Mouse (Mus musculus) lung, postnatal 0 days (tissue): ENCODE results near the gene Gpc5. TPM values are rescaled to one million over a fixed set of nuclear protein-coding genes. Genes with fewer than 3 reads are reported as not detected.
A peak's percentile ranks its signal among the peaks of the same experiment; 100 is the strongest.

Experiments used
- ATAC-seq: fragments of 200-750 bp; cut with Nextera tagmentation; 2 replicates; pipeline ENCODE4 v1.8.0; 2017; ENCODE audit warnings: moderate library complexity
- DNase-seq: peaks from one replicate; pipeline ENCODE4 v3.0.0-alpha.2; 2016; ENCODE audit warnings: low spot score
- H3K27ac ChIP-seq: fragments of 300-500 bp; sonication (generic); 2 replicates; pipeline ENCODE4 v1.5.1; 2014; ENCODE audit warnings: antibody characterized with exemption, mild to moderate bottlenecking, low read length, mixed read lengths
- H3K27me3 ChIP-seq: fragments of 300-500 bp; sonication (generic); replicated peaks from 2 replicates; pipeline ENCODE4 v1.6.1; 2014; ENCODE audit warnings: low read length, mixed read lengths; ENCODE audit not compliant: insufficient read depth
- H3K36me3 ChIP-seq: fragments of 300-500 bp; sonication (generic); 2 replicates; pipeline ENCODE4 v1.6.1; 2014; ENCODE audit warnings: low read length, mixed read lengths; ENCODE audit not compliant: insufficient read depth
- H3K4me1 ChIP-seq: fragments of 300-500 bp; sonication (generic); 2 replicates; pipeline ENCODE4 v1.6.1; 2014; ENCODE audit warnings: antibody characterized with exemption, low read depth, low read length, mixed read lengths; ENCODE audit not compliant: insufficient read depth
- H3K4me2 ChIP-seq: fragments of 300-500 bp; sonication (generic); replicated peaks from 2 replicates; pipeline ENCODE4 v1.6.1; 2014; ENCODE audit warnings: low read depth, mild to moderate bottlenecking, low read length, moderate library complexity, mixed read lengths
- H3K4me3 ChIP-seq: fragments of 300-500 bp; sonication (generic); 2 replicates; pipeline ENCODE4 v1.5.1; 2014; ENCODE audit warnings: low read depth, low read length
- H3K9ac ChIP-seq: fragments of 300-500 bp; sonication (generic); replicated peaks from 2 replicates; pipeline ENCODE4 v1.6.1; 2014; ENCODE audit warnings: low read depth, mild to moderate bottlenecking
- H3K9me3 ChIP-seq: fragments of 300-500 bp; sonication (generic); 2 replicates; pipeline ENCODE4 v1.6.1; 2016; ENCODE audit warnings: low read length, mixed read lengths
- CTCF ChIP-seq: IDR thresholded peaks from 2 replicates; pipeline ENCODE4 v1.5.1; 2016; ENCODE audit warnings: antibody characterized with exemption, mild to moderate bottlenecking
- EP300 ChIP-seq: IDR thresholded peaks from 2 replicates; pipeline ENCODE4 v1.6.1; 2016; ENCODE audit warnings: antibody characterized with exemption, mild to moderate bottlenecking, control low read depth
- WGBS: fragments of 180-500 bp; shearing (Covaris S2); extraction: QIAGEN DNeasy Blood & Tissue Kit; methylation state at CpG from one replicate; pipeline ENCODE4 v1.1.7; 2014; 5-methylcytosine and 5-hydroxymethylcytosine counted together
- polyA plus RNA-seq: library from polyadenylated mRNA; unstranded; fragments of >200 nt; fragmentation: Nextera tagmentation; extraction: Ambion mirVana; gene quantifications from 2 replicates; pipeline ENCODE4 v1.2.1, GENCODE M21; 2015

The Gpc5 gene
- polyA plus RNA-seq, 1 experiment from 2014 or later, result 0.16 TPM

DNA sequence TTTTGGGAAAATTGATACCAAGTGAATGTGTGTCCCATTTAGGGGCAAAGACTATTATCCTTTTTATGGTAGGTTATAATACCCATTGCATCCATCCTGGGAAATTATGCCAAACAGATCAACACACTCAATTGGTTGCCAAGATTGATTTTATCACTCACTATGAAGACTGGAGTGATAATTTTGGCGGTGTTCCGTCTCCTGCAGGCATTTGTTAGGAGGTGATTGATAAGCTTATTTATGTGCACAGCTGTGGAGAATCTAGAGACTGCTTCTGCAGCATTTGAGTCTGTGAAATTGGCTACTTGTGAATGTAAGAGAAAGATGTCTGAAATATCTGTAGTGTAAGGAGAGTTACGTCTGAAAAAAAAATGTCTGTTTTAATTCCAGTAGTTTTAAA lies 340.0 kb downstream of the Gpc5 start:
- no peak for ATAC-seq
- no peak for DNase-seq
- whole genome bisulfite sequencing, result 36% methylated on average over 3 of the region's 3 CpGs

DNA sequence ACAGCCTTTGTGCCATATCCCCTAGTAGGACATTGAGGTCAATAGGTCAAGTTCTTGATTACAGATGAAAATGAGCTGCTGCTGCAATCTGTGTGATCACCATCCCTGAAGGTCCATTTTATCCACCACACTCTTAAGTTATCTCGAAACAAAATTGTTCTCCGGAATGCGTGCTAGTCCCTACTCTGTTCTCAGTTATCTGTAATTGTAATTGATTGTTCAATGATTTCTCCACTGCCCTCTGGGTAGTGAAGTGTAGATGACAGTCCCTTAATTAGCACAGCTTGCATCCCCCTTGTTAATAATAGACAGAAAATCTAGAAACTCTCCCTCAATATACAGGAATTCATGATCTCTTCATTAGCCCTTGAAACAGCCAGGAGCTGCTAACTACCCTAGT lies 340.4 kb downstream of the Gpc5 start:
- no peak overlapping the region for H3K4me2 ChIP-seq
- H3K9me3 ChIP-seq, result no peaks in the 10 kb centered on the region
- ATAC-seq, result no peak
- 48% methylated on average over 3 of the region's 3 CpGs for WGBS
- no peaks in the 10 kb centered on the region for H3K27me3 ChIP-seq
- DNase-seq, result no peak
- H3K4me3 ChIP-seq, result no peak overlapping the region
- no peaks in the 10 kb centered on the region for H3K36me3 ChIP-seq
- no peak overlapping the region for H3K27ac ChIP-seq
- H3K4me1 ChIP-seq, result no peaks in the 10 kb centered on the region
- no peak overlapping the region for H3K9ac ChIP-seq
- TF ChIP-seq EP300 (no peak), CTCF (no peak)

More for the DNA sequence above, 340.0 kb downstream of the Gpc5 start:
- no peak overlapping the region for H3K4me2 ChIP-seq
- no peaks in the 10 kb centered on the region for H3K27me3 ChIP-seq
- TF ChIP-seq CTCF, result no peak
- TF ChIP-seq EP300, result no peak
- H3K27ac ChIP-seq, result no peak overlapping the region
- H3K4me1 ChIP-seq, result no peaks in the 10 kb centered on the region
- H3K36me3 ChIP-seq, result no peaks in the 10 kb centered on the region
- H3K4me3 ChIP-seq, result no peak overlapping the region
- no peak overlapping the region for H3K9ac ChIP-seq
- H3K9me3 ChIP-seq, result no peaks in the 10 kb centered on the region

DNA sequence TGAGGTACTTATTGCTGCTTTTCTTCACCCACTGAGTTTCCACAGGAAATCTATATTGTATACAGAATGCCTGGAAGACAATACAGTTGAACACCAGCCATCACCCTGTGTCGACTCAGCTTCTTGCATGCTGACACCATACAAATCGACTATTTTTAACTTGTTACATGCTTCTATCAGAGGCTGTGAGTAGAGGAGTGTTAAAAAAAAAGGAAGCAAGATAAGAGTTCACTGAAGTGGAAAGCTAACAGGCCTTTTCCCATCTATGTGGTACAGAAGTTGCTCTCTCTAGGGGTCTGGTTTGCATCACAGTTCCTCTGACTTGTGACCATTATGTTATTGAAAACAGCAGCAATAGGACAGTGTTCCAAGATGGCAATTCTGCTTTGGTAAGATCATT lies 344.6 kb downstream of the Gpc5 start:
- TF ChIP-seq CTCF (no peak), EP300 (no peak)
- DNase-seq (peak; percentile 8), ATAC-seq (no peak)
- Histone ChIP-seq H3K4me1 (no peaks in the 10 kb centered on the region), H3K4me3 (no peak overlapping the region), H3K4me2 (no peak overlapping the region), H3K9me3 (no peaks in the 10 kb centered on the region), H3K27ac (no peak overlapping the region), H3K9ac (no peak overlapping the region), H3K27me3 (no peaks in the 10 kb centered on the region), H3K36me3 (no peaks in the 10 kb centered on the region)
- WGBS, result 11% methylated on average over 2 of the region's 2 CpGs

DNA sequence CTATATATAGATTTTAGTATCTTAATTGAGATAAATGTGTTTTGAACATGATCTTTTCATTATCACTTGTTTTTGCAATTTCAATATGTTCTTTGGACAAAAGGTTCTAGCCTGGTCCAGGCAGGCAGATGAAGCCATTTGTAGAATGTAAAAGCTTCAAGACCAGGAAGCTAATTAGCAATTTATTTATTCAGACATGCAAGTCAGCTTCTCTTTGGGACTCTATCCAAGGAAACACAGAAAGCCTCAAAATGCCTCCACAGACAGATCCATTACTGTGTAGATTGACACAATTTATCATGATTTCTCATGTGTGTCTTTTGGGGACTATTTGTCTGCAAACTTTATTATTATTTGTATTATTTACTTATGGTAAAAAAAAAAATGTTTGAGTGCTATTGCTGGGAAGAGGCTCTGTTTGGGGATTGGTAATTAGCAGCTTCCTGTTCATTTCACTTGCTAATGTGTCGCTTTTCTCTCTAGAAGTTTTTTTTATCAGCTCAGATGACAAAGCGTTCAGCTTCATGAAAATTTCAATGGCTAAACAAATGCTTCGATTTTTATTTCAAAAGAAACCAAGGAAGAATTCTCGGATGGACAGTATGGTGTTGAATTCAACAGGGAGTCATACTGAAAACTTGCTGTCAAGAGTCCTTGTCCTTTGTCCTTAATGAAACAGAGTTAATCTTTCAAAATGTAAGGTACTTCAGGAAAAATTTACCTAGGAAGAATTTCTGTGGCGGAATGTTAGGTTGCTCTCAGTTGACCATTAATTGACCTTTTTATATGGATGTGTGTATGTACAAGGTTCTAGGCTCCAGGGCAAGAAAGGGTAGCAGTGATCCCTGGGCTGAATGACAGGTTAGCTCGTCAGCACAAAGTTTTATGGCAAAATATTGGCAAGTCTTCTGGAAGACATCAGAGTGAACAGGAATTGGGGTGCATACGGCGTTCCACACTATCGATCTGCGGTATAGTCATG lies 353.1 kb downstream of the Gpc5 start:
- Histone ChIP-seq H3K36me3 (no peaks in the 10 kb centered on the region), H3K9ac (no peak overlapping the region), H3K4me1 (no peaks in the 10 kb centered on the region), H3K4me3 (no peak overlapping the region), H3K27ac (no peak overlapping the region), H3K27me3 (no peaks in the 10 kb centered on the region), H3K4me2 (no peak overlapping the region), H3K9me3 (no peaks in the 10 kb centered on the region)
- 66% methylated on average over 10 of the region's 10 CpGs for WGBS
- no peak for DNase-seq
- TF ChIP-seq EP300 (no peak), CTCF (no peak)
- ATAC-seq, result no peak

DNA sequence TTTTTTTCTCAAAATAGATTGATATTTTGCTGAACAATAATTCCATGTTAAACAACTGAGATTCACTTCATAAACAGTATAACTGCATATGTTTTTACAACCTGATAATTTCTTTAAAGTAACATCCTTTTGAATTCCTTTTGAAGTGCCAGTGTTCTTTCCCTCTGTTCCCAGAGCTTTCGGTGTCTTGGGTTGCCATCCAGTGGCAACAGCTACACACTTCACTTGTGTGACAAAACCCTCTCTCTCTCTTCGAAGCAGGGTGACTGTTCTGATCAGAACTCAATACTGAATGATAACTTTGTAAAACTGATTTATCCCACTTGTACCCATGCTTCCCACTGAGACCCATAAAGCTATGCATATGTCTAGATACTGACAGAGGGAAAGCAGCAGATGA lies 358.9 kb downstream of the Gpc5 start:
- H3K9ac ChIP-seq, result no peak overlapping the region
- no peak overlapping the region for H3K27ac ChIP-seq
- H3K27me3 ChIP-seq, result no peaks in the 10 kb centered on the region
- H3K4me2 ChIP-seq, result no peak overlapping the region
- no peaks in the 10 kb centered on the region for H3K36me3 ChIP-seq
- no peaks in the 10 kb centered on the region for H3K4me1 ChIP-seq
- H3K9me3 ChIP-seq, result no peaks in the 10 kb centered on the region
- no peak overlapping the region for H3K4me3 ChIP-seq
- TF ChIP-seq EP300, result no peak
- no peak for TF ChIP-seq CTCF
- DNase-seq, result no peak
- ATAC-seq, result no peak
- 55% methylated on average over 2 of the region's 2 CpGs for WGBS

DNA sequence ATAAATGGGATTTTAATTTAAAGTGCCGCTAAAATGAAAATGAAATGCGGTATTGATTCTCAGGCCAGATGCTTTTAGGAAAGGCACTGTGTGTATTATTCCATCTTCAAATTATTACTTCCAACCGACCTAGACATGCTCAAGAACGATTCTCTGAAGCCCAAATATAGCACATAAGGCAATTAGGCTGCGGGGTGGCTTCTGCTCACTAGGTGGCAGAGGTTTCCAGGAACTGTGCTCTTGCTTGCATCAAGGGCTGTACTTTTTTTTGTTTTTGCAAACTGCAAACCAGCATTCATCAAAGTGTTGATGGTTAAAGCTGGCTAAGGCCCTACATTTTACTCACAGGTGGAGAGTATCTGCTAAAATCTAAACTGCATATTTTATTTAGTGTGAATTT lies 375.9 kb downstream of the Gpc5 start:
- no peaks in the 10 kb centered on the region for H3K36me3 ChIP-seq
- H3K4me1 ChIP-seq, result no peaks in the 10 kb centered on the region
- no peak overlapping the region for H3K4me2 ChIP-seq
- ATAC-seq (no peak), DNase-seq (no peak)
- H3K4me3 ChIP-seq, result no peak overlapping the region
- H3K27ac ChIP-seq, result no peak overlapping the region
- H3K9me3 ChIP-seq, result no peaks in the 10 kb centered on the region
- no peaks in the 10 kb centered on the region for H3K27me3 ChIP-seq
- H3K9ac ChIP-seq, result no peak overlapping the region
- TF ChIP-seq CTCF (peak; percentile 18; the same call in 1 of the 2 replicates), EP300 (no peak)
- 52% methylated on average over 5 of the region's 5 CpGs for WGBS
